Mouse (Mus musculus) myocyte (in vitro differentiated cells): Measurements from ENCODE around the gene Calcr.

Source experiments
- CEBPB ChIP-seq: IDR thresholded peaks from 2 replicates; pipeline ENCODE4 v1.6.1; 2011; ENCODE audit warnings: mild to moderate bottlenecking, moderate library complexity; ENCODE audit not compliant: poor library complexity, insufficient read depth, severe bottlenecking
- MAX ChIP-seq: IDR thresholded peaks from one replicate; pipeline ENCODE4 v1.6.1; 2011; ENCODE audit warnings: low read depth, mild to moderate bottlenecking, control low read depth
- POLR2A ChIP-seq: IDR thresholded peaks from one replicate; pipeline ENCODE4 v1.6.1; 2011; ENCODE audit warnings: low read depth, mild to moderate bottlenecking, control low read depth, moderate library complexity; ENCODE audit not compliant: insufficient read length
- USF1 ChIP-seq: IDR thresholded peaks from one replicate; pipeline ENCODE4 v1.6.1; 2011; ENCODE audit warnings: low read depth, mild to moderate bottlenecking, control low read depth, moderate library complexity

DNA sequence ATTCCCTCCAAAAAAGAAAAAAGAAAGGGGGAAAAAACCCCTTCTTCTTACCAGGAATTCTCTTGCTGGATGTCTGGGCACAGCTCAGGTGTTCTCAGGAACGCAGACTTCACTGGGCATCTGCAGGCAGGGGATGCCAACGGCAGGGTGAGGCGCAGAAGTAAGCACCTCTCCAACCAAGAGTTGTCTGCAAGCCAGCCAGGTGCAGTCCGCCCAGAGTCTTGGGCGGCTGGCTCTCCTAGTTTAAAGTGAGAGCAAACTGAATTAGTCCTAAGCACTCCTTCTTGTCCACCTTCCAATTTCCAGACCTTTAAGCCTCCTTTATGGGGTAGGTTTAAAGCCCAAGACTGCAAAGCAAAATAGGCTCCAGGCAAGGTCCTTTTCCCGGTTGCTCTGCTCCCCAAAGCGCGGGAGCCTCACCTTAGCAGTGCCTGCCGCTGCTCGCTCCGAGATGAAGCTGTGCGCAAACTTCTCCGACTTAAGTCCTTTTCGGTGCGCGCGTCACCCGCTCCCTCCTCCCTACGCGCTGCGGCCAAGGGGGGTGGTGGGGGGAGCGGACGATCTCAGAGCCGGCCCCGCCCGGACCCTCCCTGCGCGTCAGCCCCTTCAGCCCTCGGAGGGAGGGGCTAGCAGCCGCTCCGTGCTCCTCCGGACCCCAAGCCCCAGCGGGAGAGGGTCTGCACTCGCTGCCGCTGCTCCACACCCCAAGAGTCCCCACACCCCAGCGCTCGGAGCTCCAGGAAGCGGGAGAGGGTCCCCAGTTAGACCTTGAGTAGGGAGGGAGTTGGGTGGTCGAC, 1.1 kb downstream of the Calcr start:
- TF ChIP-seq CEBPB (no peak), POLR2A (no peak), MAX (no peak), USF1 (no peak)
